Mouse (Mus musculus) ES-E14 (cell line): Measurements from ENCODE around the gene Lrp6.

ENCODE experiments used
- CHD2 ChIP-seq: IDR thresholded peaks from 2 replicates; pipeline ENCODE4 v1.6.1; 2014; ENCODE audit warnings: mild to moderate bottlenecking, low read depth, low read length, inconsistent platforms
- HCFC1 ChIP-seq: IDR thresholded peaks from 2 replicates; pipeline ENCODE4 v1.6.1; 2012; ENCODE audit warnings: low read length, inconsistent platforms, borderline replicate concordance; ENCODE audit not compliant: insufficient read depth
- MAFK ChIP-seq: IDR thresholded peaks from 2 replicates; pipeline ENCODE4 v1.6.1; 2014; ENCODE audit warnings: mild to moderate bottlenecking, low read depth, low read length, inconsistent platforms; ENCODE audit not compliant: insufficient read depth
- ZNF384 ChIP-seq: IDR thresholded peaks from 2 replicates; pipeline ENCODE4 v1.6.1; 2012; ENCODE audit warnings: low read depth, low read length, inconsistent platforms

- TF ChIP-seq HCFC1 (no peak), ZNF384 (no peak), MAFK (no peak), CHD2 (no peak)
Measured at GRCm38 (mm10) chr6:134544843-134545242, 21.9 kb downstream of the Lrp6 start.
